8 mouse cellular contexts compared by ENCODE assay signal in the genomic region with DNA sequence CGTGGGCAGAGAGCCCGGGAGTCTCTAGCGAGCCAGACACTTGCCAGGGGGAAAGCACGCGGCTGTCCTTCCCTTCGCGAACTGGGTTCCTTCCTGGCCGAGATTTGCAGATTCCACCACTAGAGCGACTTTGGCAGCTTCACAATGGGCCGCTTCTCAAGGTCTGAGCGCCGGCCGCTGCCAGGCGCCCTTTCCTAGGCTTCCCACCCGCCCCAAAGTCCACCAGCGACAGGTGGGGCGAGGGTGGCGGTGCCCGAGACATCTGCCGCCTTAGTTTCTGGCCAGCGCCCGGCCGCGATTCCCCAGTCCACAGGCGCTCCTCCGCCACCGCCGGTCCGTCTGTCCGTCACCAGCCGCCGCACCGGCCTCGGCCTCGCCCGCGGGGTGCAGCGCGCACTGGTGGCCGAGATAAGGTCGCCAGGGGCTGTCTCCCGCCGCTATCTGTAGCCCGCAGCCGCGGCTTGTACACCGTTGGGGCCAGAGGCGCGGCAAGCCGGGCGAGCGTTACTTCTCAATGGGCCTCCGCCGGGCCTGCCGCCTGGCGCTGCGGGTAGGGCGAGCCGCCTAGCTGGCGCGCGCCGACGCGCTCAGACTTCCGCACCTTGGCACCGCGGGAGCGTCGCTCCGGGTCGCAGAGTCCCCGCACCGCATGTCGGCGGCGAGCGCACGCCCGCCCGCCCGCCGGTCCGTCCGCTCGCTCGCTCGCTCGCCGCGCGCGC. TPM values are rescaled to one million over a fixed set of nuclear protein-coding genes. Genes with fewer than 3 reads are reported as not detected.
DNase-seq lines count a peak whose midpoint lies in the region; ATAC-seq and TF ChIP-seq lines count a peak whose summit lies in the region.

No protein-coding gene starts in this region.

- ATAC-seq in embryonic facial prominence, embryonic 12.5 days (ENCODE audit: insufficient number of reproducible peaks, insufficient read depth, low FRiP score, low TSS enrichment): peak; percentile 32

- peak; percentile 52 for TF ChIP-seq CTCF in heart, adult 2 months (IDR thresholded peaks at IDR 0.05)

- no peaks in the 10 kb centered on the region for H3K27me3 ChIP-seq in embryonic facial prominence, embryonic 12.5 days
- no peaks in the 10 kb centered on the region for H3K27me3 ChIP-seq in heart, adult 2 months (ENCODE audit: control insufficient read depth, insufficient read depth, low read length)
- no peaks in the 10 kb centered on the region for H3K27me3 ChIP-seq in myocyte (ENCODE audit: control insufficient read depth, insufficient read depth, insufficient read length)
- H3K27me3 ChIP-seq in splenic B cell, adult 2 months (ENCODE audit: control insufficient read depth, insufficient read depth, low read length, poor library complexity, severe bottlenecking): no peaks in the 10 kb centered on the region

- intact Hi-C loops in heart, adult 2 months (cut with DNase I): loop anchor here (5.0 kb wide), 1 partner anchor 106 kb away; no protein-coding TSS in a partner anchor

- H3K4me1 ChIP-seq in embryonic facial prominence, embryonic 12.5 days: 0 out of 2 replicates have a peak, but pooled peaks cover 11% of the 10 kb centered on the region
- peaks cover 4% of the 10 kb centered on the region for H3K4me1 ChIP-seq in heart, adult 2 months (ENCODE audit: control insufficient read depth, insufficient read depth, low read length)

- no peak for TF ChIP-seq EP300 in heart, adult 2 months (IDR thresholded peaks at IDR 0.05; ENCODE audit: insufficient read depth, low read depth, low read length)

- 2% methylated on average over 74 of the region's 93 CpGs for WGBS in embryonic facial prominence, embryonic 12.5 days
- under 1% methylated on average over 93 of the region's 93 CpGs for WGBS in heart, adult 2 months

- DNase-seq in 416B (ENCODE audit: low read depth): peak; percentile 67
- peak; percentile 68 for DNase-seq in adrenal gland, postnatal 25 days
- peak; percentile 77 to 80 for DNase-seq in heart, adult 2 months
- DNase-seq in kidney, adult 8-10 months: peak; percentile 63 to 75
- DNase-seq in liver: peak; percentile 95
- DNase-seq in splenic B cell, adult 2 months (ENCODE audit: low read depth, low spot score): peak; percentile 70

- H3K79me2 ChIP-seq in heart, adult 2 months (replicated peaks; ENCODE audit: control insufficient read depth, insufficient read depth, low read length): no peaks in the 10 kb centered on the region; the same call in 1 of the 2 replicates
- H3K79me2 ChIP-seq in myocyte (ENCODE audit: control insufficient read depth, insufficient read depth): peaks cover 43% of the 10 kb centered on the region

- no peaks in the 10 kb centered on the region for H3K9me3 ChIP-seq in embryonic facial prominence, embryonic 12.5 days

- peak overlapping the region; percentile 92 for H3K4me2 ChIP-seq in embryonic facial prominence, embryonic 12.5 days (replicated peaks)
- peak overlapping the region; percentile 93 for H3K4me2 ChIP-seq in myocyte (ENCODE audit: low read depth)

- H3K27ac ChIP-seq in embryonic facial prominence, embryonic 12.5 days: peak overlapping the region; percentile 85
- H3K27ac ChIP-seq in heart, adult 2 months: peak overlapping the region; percentile 75

- H3K4me3 ChIP-seq in embryonic facial prominence, embryonic 12.5 days: peak overlapping the region; percentile 87
- H3K4me3 ChIP-seq in heart, adult 2 months: peak overlapping the region; percentile 90
- peak overlapping the region; percentile 31 for H3K4me3 ChIP-seq in myocyte

- TF ChIP-seq POLR2A in heart, adult 2 months (IDR thresholded peaks at IDR 0.05; ENCODE audit: insufficient read depth, low read depth, low read length): no peak
- TF ChIP-seq POLR2A in myocyte (IDR thresholded peaks at IDR 0.05; ENCODE audit: insufficient read length, low read depth): peak; percentile 13

- H3ac ChIP-seq in myocyte (ENCODE audit: control insufficient read depth, insufficient read length): peak overlapping the region; percentile 89

- H3K36me3 ChIP-seq in embryonic facial prominence, embryonic 12.5 days: no peaks in the 10 kb centered on the region
- peaks cover 4% of the 10 kb centered on the region for H3K36me3 ChIP-seq in heart, adult 2 months (ENCODE audit: control insufficient read depth, insufficient read depth, low read length)
- H3K36me3 ChIP-seq in myocyte (ENCODE audit: control insufficient read depth, insufficient read depth): no peaks in the 10 kb centered on the region
- no peaks in the 10 kb centered on the region; the same call in 1 of the 2 replicates for H3K36me3 ChIP-seq in splenic B cell, adult 2 months (ENCODE audit: control insufficient read depth, insufficient read depth, low read length, poor library complexity, severe bottlenecking)

- peak overlapping the region; percentile 74 for H3K9ac ChIP-seq in embryonic facial prominence, embryonic 12.5 days
- peak overlapping the region; percentile 98 for H3K9ac ChIP-seq in heart, adult 2 months (ENCODE audit: low read depth, low read length)

TF ChIP-seq in myocyte, 11 proteins besides CTCF, POLR2A, EP300 and RAD21:
- TF ChIP-seq MYOG (IDR thresholded peaks at IDR 0.05; ENCODE audit: control insufficient read depth in 1 of 3, insufficient read depth in 1 of 3, insufficient read length in 2 of 3, low read depth in 2 of 3): peak in 2 of 3 experiments; percentile 54 to 81
- peak in 2 of 3 experiments; percentile 71 to 82 for TF ChIP-seq MYOD1 (IDR thresholded peaks at IDR 0.05; ENCODE audit: control insufficient read depth in 1 of 3, insufficient read length in 2 of 3, low read depth in 2 of 3)
- no peak for TF ChIP-seq SRF (IDR thresholded peaks at IDR 0.05; ENCODE audit: control insufficient read depth, insufficient read length, low read depth)
TF ChIP-seq in myocyte: peak in this region for 2.

RNA-seq across cellular contexts. Expression of a gene that starts 1.0 kb away (rescaled TPM):
- total RNA-seq in adrenal gland, postnatal 25 days (2021): 18.2 and 23.7 TPM in 2 replicates
- 17.0 and 17.3 TPM in 2 replicates for polyA plus RNA-seq in embryonic facial prominence, embryonic 12.5 days (2016; fragmentation: Nextera tagmentation; extraction: Ambion mirVana)
- 1 to 10 TPM; 4.4 to 4.5 TPM for total RNA-seq in heart, adult 2 months (2021)
- polyA plus RNA-seq in heart, adult 2 months (2012; rRNA removed): 3.1 and 4.3 TPM in 2 replicates
- 6.1 TPM for polyA plus RNA-seq in myocyte (2012; fragmentation: generic; extraction: Trizol)

Comparison
In these comparisons a context has a peak if more than half of its experiments do, and no peak if none do; other contexts are left out.
1. Peak in every context shown above with its lines: DNase-seq, ATAC-seq, H3K4me3 ChIP-seq and H3K27ac ChIP-seq.
2. H3K4me3 ChIP-seq: peak in every context shown above with its lines; median percentile 90 in heart, adult 2 months; 87 in embryonic facial prominence, embryonic 12.5 days; 31 in myocyte.